Mouse (Mus musculus): ENCODE measurements around the gene Tcf7l2. TPM values are rescaled to one million over a fixed set of nuclear protein-coding genes. Genes with fewer than 3 reads are reported as not detected.

Tcf7l2 gene
- total RNA-seq, 1 experiment from 2014 or later, result 3.1 TPM

DNA sequence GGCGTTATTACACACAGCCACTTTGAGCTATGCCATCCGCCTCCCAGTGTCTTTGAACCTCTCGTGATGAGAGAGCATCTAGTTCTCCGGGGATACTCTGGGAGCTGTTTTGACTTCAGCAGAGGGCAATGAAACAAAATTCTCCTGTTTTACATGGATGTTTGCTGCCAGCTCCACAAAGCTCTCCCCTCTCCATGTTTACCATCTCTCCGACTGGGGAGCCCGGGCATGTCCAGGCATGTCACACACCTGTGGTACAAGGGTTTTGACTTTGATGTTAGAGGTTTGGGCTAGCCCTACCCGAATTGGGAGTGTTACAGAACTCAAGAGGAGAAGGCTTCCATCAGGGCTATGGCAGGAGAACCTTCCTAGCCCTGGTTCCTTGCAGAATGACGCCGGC is 234.5 kb downstream of the Tcf7l2 start:
- no peak for ATAC-seq (replicated peaks in 1 of 2; ENCODE audit: insufficient read depth in 1 of 2, low FRiP score in 2 of 2, low TSS enrichment in 1 of 2, low read depth in 1 of 2, poor library complexity in 2 of 2, severe bottlenecking in 2 of 2)
